Comparison of ENCODE assay signal across 8 mouse cellular contexts in the genomic region with DNA sequence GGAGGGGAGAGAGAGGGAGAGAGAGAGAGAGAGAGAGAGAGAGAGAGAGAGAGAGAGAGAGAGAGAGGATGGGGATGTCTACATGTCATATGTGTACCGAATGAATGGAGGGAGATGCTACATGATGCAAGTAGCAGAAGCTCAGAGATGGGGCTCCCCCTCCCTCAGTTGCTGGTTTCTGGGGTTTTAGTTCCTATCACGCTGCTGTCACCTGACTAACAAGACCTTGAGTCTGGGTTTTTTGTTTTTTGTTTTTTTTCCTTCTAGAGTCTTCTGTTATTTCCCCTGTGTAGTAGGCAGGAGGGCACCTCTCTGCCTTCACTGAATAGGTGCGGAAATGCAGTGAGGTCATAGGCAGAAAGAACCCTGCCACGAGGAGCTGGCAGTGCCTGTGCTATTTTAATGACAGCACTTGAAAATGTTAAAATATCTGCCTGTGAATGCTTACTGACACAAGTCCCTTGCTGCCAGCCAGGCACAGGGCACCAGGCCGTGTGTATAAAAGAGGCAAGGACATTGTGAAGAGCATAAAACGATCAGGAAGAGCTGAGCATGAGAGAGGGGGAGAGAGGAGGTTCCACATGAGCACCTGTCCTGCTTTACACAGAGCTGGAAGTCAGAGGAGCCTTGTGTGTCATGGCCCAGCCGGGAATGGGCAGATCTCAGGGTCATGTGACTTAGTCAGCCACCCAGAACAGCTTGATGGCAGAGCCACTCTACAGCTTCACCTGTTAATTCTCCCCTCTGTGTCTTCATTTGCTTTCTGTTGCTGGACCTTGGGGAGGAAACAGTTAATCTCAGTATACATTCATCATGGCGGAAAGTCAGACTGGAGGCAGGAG.
DNase-seq lines count a peak whose midpoint lies in the region; ATAC-seq and TF ChIP-seq lines count a peak whose summit lies in the region.

No protein-coding gene starts in this region.

- H3K4me1 ChIP-seq in neural tube, embryonic 11.5 days (ENCODE audit: control insufficient read depth, insufficient read depth, low read length): no peaks in the 10 kb centered on the region; the same call in 1 of the 2 replicates
- peaks cover 23% of the 10 kb centered on the region for H3K4me1 ChIP-seq in forebrain, embryonic 16.5 days (replicated peaks; ENCODE audit: control insufficient read depth, insufficient read depth, low read length)
- H3K4me1 ChIP-seq in hindbrain, embryonic 14.5 days (replicated peaks; ENCODE audit: control insufficient read depth, insufficient read depth, low read length): peaks cover 15% of the 10 kb centered on the region; the same call in 1 of the 2 replicates

- H3K4me2 ChIP-seq in neural tube, embryonic 11.5 days (ENCODE audit: low read depth): no peak overlapping the region
- H3K4me2 ChIP-seq in forebrain, embryonic 16.5 days (ENCODE audit: low read length): no peak overlapping the region
- no peak overlapping the region for H3K4me2 ChIP-seq in hindbrain, embryonic 14.5 days (replicated peaks)

- H3K4me3 ChIP-seq in neural tube, embryonic 11.5 days (ENCODE audit: low read depth, low read length): no peak overlapping the region
- H3K4me3 ChIP-seq in forebrain, embryonic 16.5 days (replicated peaks; ENCODE audit: low read length): no peak overlapping the region
- no peak overlapping the region for H3K4me3 ChIP-seq in hindbrain, embryonic 14.5 days (replicated peaks; ENCODE audit: low read length)
- H3K4me3 ChIP-seq in left cerebral cortex, adult 2 months: no peak overlapping the region

- H3K9ac ChIP-seq in neural tube, embryonic 11.5 days (ENCODE audit: low read length): no peak overlapping the region
- no peak overlapping the region for H3K9ac ChIP-seq in forebrain, embryonic 16.5 days (replicated peaks; ENCODE audit: low read depth, low read length)
- no peak overlapping the region for H3K9ac ChIP-seq in hindbrain, embryonic 14.5 days

- DNase-seq in neural tube, embryonic 11.5 days (ENCODE audit: low spot score): peak; percentile 34
- DNase-seq in neural tube, embryonic 10.5 days (ENCODE audit: extremely low spot score, low spot score): no peak
- DNase-seq in hindbrain, embryonic 14.5 days (ENCODE audit: low spot score): no peak
- no peak for DNase-seq in left cerebral cortex, adult 2 months (ENCODE audit: extremely low spot score in 1 of 2, low spot score in 2 of 2)
- no peak for DNase-seq in embryo, embryonic 11 days
- DNase-seq in kidney, postnatal 14 days: no peak

- no peaks in the 10 kb centered on the region for H3K27me3 ChIP-seq in neural tube, embryonic 11.5 days (ENCODE audit: control insufficient read depth, insufficient read depth, low read length)
- H3K27me3 ChIP-seq in forebrain, embryonic 16.5 days (replicated peaks; ENCODE audit: control insufficient read depth, insufficient read depth, low read length): no peaks in the 10 kb centered on the region
- no peaks in the 10 kb centered on the region for H3K27me3 ChIP-seq in hindbrain, embryonic 14.5 days (ENCODE audit: control insufficient read depth, insufficient read depth, low read length)

- H3K36me3 ChIP-seq in neural tube, embryonic 11.5 days (ENCODE audit: control insufficient read depth, insufficient read depth, low read length): no peaks in the 10 kb centered on the region
- H3K36me3 ChIP-seq in forebrain, embryonic 16.5 days (ENCODE audit: control insufficient read depth, insufficient read depth): no peaks in the 10 kb centered on the region
- no peaks in the 10 kb centered on the region for H3K36me3 ChIP-seq in hindbrain, embryonic 14.5 days (replicated peaks; ENCODE audit: control insufficient read depth, insufficient read depth)

- intact Hi-C loops in left cerebral cortex, adult 2 months (cut with DNase I): no loop called here

- peak overlapping the region; percentile 78 for H3K27ac ChIP-seq in neural tube, embryonic 11.5 days (ENCODE audit: low read depth, low read length)
- H3K27ac ChIP-seq in forebrain, embryonic 16.5 days (ENCODE audit: low read length): peak overlapping the region; percentile 79
- H3K27ac ChIP-seq in hindbrain, embryonic 14.5 days: peak overlapping the region; percentile 8; the same call in 1 of the 2 replicates
- H3K27ac ChIP-seq in left cerebral cortex, adult 2 months: no peak overlapping the region

- no peak for TF ChIP-seq CTCF in left cerebral cortex, adult 2 months (IDR thresholded peaks at IDR 0.05)

- 55% methylated on average over 8 of the region's 8 CpGs for WGBS in neural tube, embryonic 11.5 days
- WGBS in forebrain, embryonic 16.5 days: 9% methylated on average over 8 of the region's 8 CpGs
- WGBS in hindbrain, embryonic 14.5 days: 19% methylated on average over 8 of the region's 8 CpGs

- peak; percentile 15; the same call in 1 of the 2 replicates for ATAC-seq in neural tube, embryonic 11.5 days (ENCODE audit: insufficient read depth, low FRiP score, low TSS enrichment)
- peak; percentile 26 for ATAC-seq in forebrain, embryonic 16.5 days
- ATAC-seq in hindbrain, embryonic 14.5 days (ENCODE audit: low FRiP score): peak; percentile 1; the same call in 1 of the 2 replicates
- peak; percentile 70 for ATAC-seq in neutrophil, adult 5-6 weeks (ENCODE audit: extremely low read depth, insufficient number of reproducible peaks, low FRiP score, poor library complexity, severe bottlenecking)

- H3K9me3 ChIP-seq in neural tube, embryonic 11.5 days (ENCODE audit: control insufficient read depth, low read length): no peaks in the 10 kb centered on the region
- no peaks in the 10 kb centered on the region for H3K9me3 ChIP-seq in forebrain, embryonic 16.5 days (ENCODE audit: control insufficient read depth, low read length)
- no peaks in the 10 kb centered on the region for H3K9me3 ChIP-seq in hindbrain, embryonic 14.5 days (ENCODE audit: control insufficient read depth, low read length)

Comparison
In these comparisons a context has a peak if more than half of its experiments do, and no peak if none do; other contexts are left out.
1. ATAC-seq: peak in every context shown above with its lines; median percentile 70 in neutrophil, adult 5-6 weeks; 26 in forebrain, embryonic 16.5 days; 15 in neural tube, embryonic 11.5 days; 1 in hindbrain, embryonic 14.5 days.